Mouse (Mus musculus): ENCODE measurements around the gene Esyt2. TPM values are rescaled to one million over a fixed set of nuclear protein-coding genes. Genes with fewer than 3 reads are reported as not detected.
A peak's percentile ranks its signal among the peaks of the same experiment; 100 is the strongest.
"Not testable (repeated sequence)": the region's sequence is repeated elsewhere in the genome, so short reads cannot be mapped to it uniquely, and the experiment has no call there.

Gene Esyt2
- polyA plus RNA-seq, 1 experiment: 34.0 TPM

DNA sequence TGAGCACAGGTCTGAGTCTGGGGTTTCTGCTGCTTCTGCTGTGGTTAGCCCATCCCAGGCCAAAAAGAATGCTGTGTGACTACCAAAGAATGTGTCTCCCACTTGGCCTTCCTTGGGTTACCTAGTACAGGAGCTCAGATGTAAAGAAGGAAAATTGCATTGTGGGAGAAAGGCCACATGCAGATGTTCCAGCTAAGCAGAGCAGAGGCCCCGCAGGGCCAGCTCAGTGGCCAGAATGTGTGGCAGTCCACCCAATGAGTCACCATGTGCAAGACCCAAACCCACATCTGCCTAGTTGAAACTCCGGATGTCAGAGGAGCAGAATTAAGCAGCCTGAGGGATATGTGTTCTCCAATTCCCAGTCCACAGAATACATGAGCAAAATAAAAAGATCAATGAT lies 22.7 kb upstream of the Esyt2 start:
- TF ChIP-seq POLR2A (IDR thresholded peaks at IDR 0.05; ENCODE audit: borderline replicate concordance, low read depth, low read length): no peak
- no peak for TF ChIP-seq CTCF (IDR thresholded peaks at IDR 0.05; ENCODE audit: low read depth, low read length)
- Histone ChIP-seq H3K4me1 (ENCODE audit: control insufficient read depth, insufficient read depth, low read length) (peaks cover 17% of the 10 kb centered on the region), H3K27ac (ENCODE audit: insufficient read depth, low read depth, low read length) (no peak overlapping the region), H3K4me3 (ENCODE audit: insufficient read depth, low read length) (no peak overlapping the region)

DNA sequence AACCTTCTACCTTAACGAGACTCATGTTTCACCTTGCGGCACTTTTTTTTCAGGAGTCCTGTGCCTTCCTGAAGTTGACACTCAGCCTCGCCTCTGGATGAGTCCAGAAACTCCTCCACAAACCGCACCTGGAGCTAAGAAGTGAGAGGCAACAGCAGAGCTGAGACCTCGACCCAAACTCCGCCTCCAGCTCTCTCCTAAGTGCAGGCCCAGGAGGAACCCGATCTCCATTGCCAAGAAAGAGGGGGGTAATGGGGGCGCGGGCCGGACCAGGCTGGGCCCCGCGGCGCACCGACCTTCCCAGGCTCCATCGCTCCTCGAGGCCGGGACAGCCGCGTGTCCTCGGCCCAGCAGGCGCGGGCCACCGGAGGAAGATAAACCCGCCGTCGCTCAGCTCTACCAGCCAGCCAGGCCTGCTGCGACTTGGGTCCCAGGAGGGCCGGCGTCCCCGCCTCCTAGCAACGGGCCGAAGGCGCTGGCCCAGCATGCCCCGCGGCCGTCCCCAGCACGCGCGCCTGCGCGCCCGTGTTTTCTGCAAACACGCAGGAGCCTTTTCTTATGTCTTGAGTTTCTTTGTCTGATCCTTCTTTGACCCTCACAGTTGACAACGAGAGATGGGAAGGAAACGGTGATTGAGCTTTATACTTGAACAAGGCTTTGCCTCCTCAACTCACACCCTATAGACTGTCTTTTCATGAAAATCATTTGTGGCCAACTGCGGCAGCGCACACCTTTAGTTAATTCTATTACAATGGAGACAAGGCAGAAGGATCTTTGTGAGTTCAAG lies 18.2 kb upstream of the Esyt2 start, which contains the start of gene Wdr60:
Wdr60 (minus strand) TSS at position 468 of the 787 bp plus-strand sequence.
- Histone ChIP-seq H3K4me1 (ENCODE audit: control insufficient read depth, insufficient read depth, low read length) (peaks cover 14% of the 10 kb centered on the region), H3K27ac (ENCODE audit: insufficient read depth, low read depth, low read length) (no peak within 1 kb of the TSS), H3K4me3 (ENCODE audit: insufficient read depth, low read length) (peak within 1 kb of the TSS; percentile 80)
- no peak for TF ChIP-seq POLR2A (IDR thresholded peaks at IDR 0.05; ENCODE audit: borderline replicate concordance, low read depth, low read length)
- no peak for TF ChIP-seq CTCF (IDR thresholded peaks at IDR 0.05; ENCODE audit: low read depth, low read length)

DNA sequence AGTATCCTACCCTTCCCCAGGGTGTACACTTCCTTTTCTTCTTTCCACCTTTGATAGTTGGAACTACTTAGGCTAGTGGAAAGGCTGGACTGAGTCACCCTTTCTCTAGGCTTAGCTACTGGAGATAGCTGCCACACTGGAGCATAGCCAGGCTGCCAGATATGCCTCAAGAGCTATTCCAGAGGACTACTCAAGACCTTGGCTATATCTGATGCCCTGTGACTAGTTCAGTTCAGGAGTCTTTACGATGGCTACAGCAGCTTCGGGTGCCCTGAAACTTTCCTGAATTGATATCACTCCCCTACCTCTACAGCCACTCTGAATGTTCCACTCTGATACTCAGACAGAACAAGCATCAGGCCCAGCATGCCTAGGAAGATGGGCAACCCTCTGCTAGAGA lies 16.2 kb upstream of the Esyt2 start:
- H3K4me3 ChIP-seq (ENCODE audit: insufficient read depth, low read length): no peak overlapping the region
- no peak for TF ChIP-seq CTCF (IDR thresholded peaks at IDR 0.05; ENCODE audit: low read depth, low read length)
- no peak for TF ChIP-seq POLR2A (IDR thresholded peaks at IDR 0.05; ENCODE audit: borderline replicate concordance, low read depth, low read length)
- no peak overlapping the region for H3K27ac ChIP-seq (ENCODE audit: insufficient read depth, low read depth, low read length)
- peaks cover 10% of the 10 kb centered on the region for H3K4me1 ChIP-seq (ENCODE audit: control insufficient read depth, insufficient read depth, low read length)

DNA sequence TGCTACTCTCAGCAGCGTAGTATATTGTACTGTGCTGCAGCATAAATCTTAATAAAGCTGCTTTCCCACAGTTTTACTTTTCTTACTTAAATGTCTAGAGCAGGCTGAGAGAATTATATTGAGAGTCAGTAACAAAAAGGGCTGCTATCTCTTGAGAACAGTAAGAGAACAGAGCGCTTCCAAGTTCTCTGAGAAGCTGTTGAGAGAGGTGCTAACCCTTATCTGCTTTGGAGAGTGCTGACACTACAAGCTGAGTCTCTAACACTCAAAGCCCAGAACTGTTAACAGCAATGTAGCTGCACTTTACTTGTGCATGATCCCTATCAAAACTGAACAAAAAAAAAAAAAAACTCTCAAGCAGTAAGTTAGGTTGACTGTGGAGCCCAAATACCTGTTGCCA lies 15.7 kb upstream of the Esyt2 start:
- H3K4me1 ChIP-seq (ENCODE audit: control insufficient read depth, insufficient read depth, low read length): peaks cover 10% of the 10 kb centered on the region
- no peak overlapping the region for H3K27ac ChIP-seq (ENCODE audit: insufficient read depth, low read depth, low read length)
- no peak overlapping the region for H3K4me3 ChIP-seq (ENCODE audit: insufficient read depth, low read length)
- TF ChIP-seq CTCF (IDR thresholded peaks at IDR 0.05; ENCODE audit: low read depth, low read length) (no peak), POLR2A (IDR thresholded peaks at IDR 0.05; ENCODE audit: borderline replicate concordance, low read depth, low read length) (no peak)

DNA sequence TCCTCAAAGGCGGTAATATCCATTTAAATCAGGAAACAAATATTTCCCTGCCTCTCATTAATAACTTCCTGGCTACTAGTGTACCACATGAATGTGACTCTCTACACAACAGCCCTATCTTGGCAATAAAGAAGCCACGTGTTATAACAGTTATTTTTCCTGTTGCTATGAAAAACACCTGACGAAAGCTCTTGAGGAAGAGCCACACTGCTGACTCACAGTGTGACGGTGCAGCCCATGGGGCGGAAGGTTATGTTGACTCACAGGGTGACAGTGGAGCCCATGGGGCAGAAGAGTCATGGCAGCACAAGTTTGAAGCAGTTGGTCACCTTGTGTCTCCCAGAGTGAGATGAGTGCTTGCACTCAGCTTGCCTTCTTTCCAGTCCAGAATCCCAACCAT lies 11.5 kb upstream of the Esyt2 start:
- H3K4me1 ChIP-seq (ENCODE audit: control insufficient read depth, insufficient read depth, low read length): peaks cover 10% of the 10 kb centered on the region
- TF ChIP-seq CTCF (IDR thresholded peaks at IDR 0.05; ENCODE audit: low read depth, low read length) (no peak), POLR2A (IDR thresholded peaks at IDR 0.05; ENCODE audit: borderline replicate concordance, low read depth, low read length) (no peak)
- H3K27ac ChIP-seq (ENCODE audit: insufficient read depth, low read depth, low read length): no peak overlapping the region
- H3K4me3 ChIP-seq (ENCODE audit: insufficient read depth, low read length): no peak overlapping the region

DNA sequence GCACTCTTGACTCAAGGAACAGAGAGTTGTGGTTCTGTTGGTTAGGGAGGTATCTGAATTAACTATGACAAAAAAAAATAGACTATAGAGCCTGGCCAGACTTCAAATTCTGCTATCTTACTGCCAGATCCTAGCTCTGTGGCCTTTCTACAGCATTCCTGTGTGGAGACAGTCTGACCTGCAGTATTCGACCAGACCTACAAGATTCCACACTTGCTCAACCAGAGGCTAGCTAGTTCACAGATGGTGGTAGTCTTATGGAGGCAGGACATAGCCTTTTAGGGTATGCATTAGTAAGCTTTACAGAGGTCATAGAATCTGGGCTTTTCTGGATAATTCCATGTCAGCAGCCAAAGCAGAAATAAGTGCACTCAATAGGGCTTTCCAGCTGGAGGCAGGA lies 10.5 kb upstream of the Esyt2 start:
- Histone ChIP-seq H3K27ac (ENCODE audit: insufficient read depth, low read depth, low read length) (no peak overlapping the region), H3K4me3 (ENCODE audit: insufficient read depth, low read length) (no peak overlapping the region), H3K4me1 (ENCODE audit: control insufficient read depth, insufficient read depth, low read length) (peaks cover 10% of the 10 kb centered on the region)
- no peak for TF ChIP-seq POLR2A (IDR thresholded peaks at IDR 0.05; ENCODE audit: borderline replicate concordance, low read depth, low read length)
- TF ChIP-seq CTCF (IDR thresholded peaks at IDR 0.05; ENCODE audit: low read depth, low read length): no peak

DNA sequence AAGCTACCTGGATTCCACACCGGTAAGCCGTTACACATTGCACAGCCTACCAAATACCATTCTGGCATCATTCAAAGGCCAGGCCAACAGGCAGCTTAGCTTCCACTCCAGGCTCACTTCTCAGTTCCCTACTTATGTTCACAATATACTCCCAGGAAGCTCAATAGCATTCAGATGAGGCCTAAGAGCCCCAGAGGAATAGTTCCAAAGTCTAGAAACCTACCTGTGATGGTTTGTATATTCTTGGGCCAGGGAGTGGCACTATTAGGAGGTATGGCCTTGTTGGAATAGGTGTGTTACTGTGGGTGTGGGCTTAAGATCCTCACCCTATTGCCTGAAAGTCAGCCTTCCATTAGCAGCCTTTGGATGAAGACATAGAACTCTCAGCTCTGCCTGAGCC lies 9.9 kb upstream of the Esyt2 start:
- no peak overlapping the region for H3K4me3 ChIP-seq (ENCODE audit: insufficient read depth, low read length)
- TF ChIP-seq POLR2A (IDR thresholded peaks at IDR 0.05; ENCODE audit: borderline replicate concordance, low read depth, low read length) (no peak), CTCF (IDR thresholded peaks at IDR 0.05; ENCODE audit: low read depth, low read length) (no peak)
- H3K4me1 ChIP-seq (ENCODE audit: control insufficient read depth, insufficient read depth, low read length): peaks cover 10% of the 10 kb centered on the region
- no peak overlapping the region for H3K27ac ChIP-seq (ENCODE audit: insufficient read depth, low read depth, low read length)

DNA sequence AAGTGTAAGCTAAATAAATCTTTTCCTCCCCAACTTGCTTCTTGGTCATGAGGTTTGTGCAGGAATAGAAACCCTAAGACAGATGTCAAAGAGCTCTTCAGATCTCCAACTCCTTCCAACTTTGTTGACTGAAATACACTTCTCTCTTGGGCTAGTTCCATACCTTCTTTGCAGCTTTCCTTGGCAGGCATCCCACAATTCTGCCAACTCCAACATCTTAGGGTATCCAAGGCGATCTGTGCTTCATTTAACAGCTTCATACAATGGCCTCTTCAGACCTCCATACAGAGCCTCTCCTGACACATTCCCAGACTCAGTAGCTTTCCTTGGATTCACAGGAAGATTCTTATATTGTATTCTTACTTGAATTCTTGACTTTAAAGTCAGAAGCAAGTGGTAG lies 7.3 kb upstream of the Esyt2 start:
- Histone ChIP-seq H3K4me3 (ENCODE audit: insufficient read depth, low read length) (no peak overlapping the region), H3K27ac (ENCODE audit: insufficient read depth, low read depth, low read length) (no peak overlapping the region)
- TF ChIP-seq POLR2A (IDR thresholded peaks at IDR 0.05; ENCODE audit: borderline replicate concordance, low read depth, low read length) (no peak), CTCF (IDR thresholded peaks at IDR 0.05; ENCODE audit: low read depth, low read length) (no peak)

DNA sequence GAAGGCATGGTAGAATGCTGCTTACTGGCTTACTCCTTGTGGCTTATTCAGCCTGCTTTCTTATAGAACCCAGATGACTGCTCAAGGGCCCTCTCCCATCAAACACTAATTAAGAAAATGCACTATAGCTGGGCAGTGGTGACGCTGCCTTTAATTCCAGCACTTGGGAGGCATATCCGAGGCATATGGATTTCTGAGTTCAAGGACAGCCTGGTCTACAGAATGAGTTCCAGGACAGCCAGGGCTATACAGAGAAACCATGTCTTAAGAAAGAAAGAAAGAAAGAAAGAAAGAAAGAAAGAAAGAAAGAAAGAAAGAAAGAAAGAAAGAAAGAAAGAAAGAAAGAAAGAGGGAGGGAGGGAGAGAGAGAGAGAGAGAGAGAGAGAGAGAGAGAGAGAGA lies 5.9 kb upstream of the Esyt2 start, which contains the start of gene Gm11027:
Gm11027 (plus strand) TSS at position 301 of the 400 bp plus-strand sequence.
- not testable (repeated sequence) for H3K4me3 ChIP-seq (ENCODE audit: insufficient read depth, low read length); H3K27ac ChIP-seq (ENCODE audit: insufficient read depth, low read depth, low read length)
- peaks cover 13% of the 10 kb centered on the region for H3K4me1 ChIP-seq (ENCODE audit: control insufficient read depth, insufficient read depth, low read length)

More for the DNA sequence above, 7.3 kb upstream of the Esyt2 start:
- H3K4me1 ChIP-seq (ENCODE audit: control insufficient read depth, insufficient read depth, low read length): peaks cover 7% of the 10 kb centered on the region

DNA sequence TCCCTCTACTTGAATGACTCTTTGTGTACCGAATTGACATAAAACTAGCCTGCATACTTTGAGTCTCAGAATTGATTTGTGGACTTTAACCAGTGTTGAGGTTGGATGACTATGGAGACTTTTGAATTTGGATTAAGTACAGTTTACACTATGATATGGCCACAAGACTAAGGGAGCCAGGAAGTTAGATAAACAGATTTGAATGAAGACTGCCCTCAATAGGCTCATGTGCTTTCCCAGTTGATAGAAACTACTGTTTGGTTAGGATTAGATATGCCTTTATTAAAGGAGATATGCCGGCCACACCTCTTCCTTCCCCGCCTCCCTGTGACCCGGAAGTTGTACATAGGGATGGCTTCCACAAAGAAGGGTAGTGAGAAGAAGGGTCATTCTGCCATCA lies 5.4 kb upstream of the Esyt2 start:
- Histone ChIP-seq H3K4me3 (ENCODE audit: insufficient read depth, low read length) (no peak overlapping the region), H3K4me1 (ENCODE audit: control insufficient read depth, insufficient read depth, low read length) (peaks cover 13% of the 10 kb centered on the region), H3K27ac (ENCODE audit: insufficient read depth, low read depth, low read length) (no peak overlapping the region)
- TF ChIP-seq POLR2A (IDR thresholded peaks at IDR 0.05; ENCODE audit: borderline replicate concordance, low read depth, low read length) (no peak), CTCF (IDR thresholded peaks at IDR 0.05; ENCODE audit: low read depth, low read length) (no peak)

Measured in bone marrow macrophage, adult 2 months (primary cell).